Mouse (Mus musculus) bone marrow macrophage, adult 2 months (primary cell): ENCODE measurements at regions not wholly inside any gene's neighbourhood (a gene's known extent, or its start where the extent isn't known, plus 50 kb on each side); places are given as distances from the start of the nearest gene placed in this dataset.

Source experiments
- CTCF ChIP-seq: IDR thresholded peaks from 2 replicates; pipeline ENCODE4 v1.5.1; 2012; ENCODE audit warnings: low read depth, mild to moderate bottlenecking, low read length, moderate library complexity
- POLR2A ChIP-seq: IDR thresholded peaks from 2 replicates; pipeline ENCODE4 v1.6.1; 2012; ENCODE audit warnings: mild to moderate bottlenecking, low read depth, low read length, borderline replicate concordance

- TF ChIP-seq CTCF (no peak), POLR2A (no peak)
Observed at GRCm38 (mm10) chr1:73113137-73113536, 97.4 kb upstream of the Tnp1 start.
